Comparison of ENCODE assay signal across 10 mouse cellular contexts in the genomic region with DNA sequence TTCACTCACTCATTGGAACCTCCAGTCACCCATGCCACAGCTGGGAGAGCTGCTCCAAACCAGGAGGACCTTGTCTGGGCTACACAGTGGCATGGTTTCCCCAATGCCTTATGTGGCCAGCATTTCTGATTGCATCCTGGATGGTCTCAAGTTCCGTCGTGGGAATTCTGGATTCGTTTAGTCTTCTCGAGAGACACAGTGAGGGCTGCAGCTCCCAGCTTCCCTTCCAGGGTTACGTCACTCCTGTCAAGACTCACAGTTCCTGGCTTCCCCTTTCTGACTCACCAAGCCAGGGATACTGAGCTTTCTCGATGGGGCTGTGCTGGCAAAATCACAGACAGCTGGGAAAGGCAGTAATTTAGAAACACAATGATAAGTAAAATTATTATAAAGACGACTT. TPM values are rescaled to one million over a fixed set of nuclear protein-coding genes. Genes with fewer than 3 reads are reported as not detected.
A peak's percentile ranks its signal among the peaks of the same experiment; 100 is the strongest.
DNase-seq lines count a peak whose midpoint lies in the region; ATAC-seq and TF ChIP-seq lines count a peak whose summit lies in the region.
"Had no signal": no experiment of that assay in that cellular context is flagged by ENCODE, and none has a peak within 500 bp of the region (broad histone marks: within the 10 kb centered on the region; RNA-seq: fewer than 3 reads in every experiment).

No protein-coding gene starts in this region.

- no peak overlapping the region for H3K27ac ChIP-seq in midbrain, postnatal 0 days (ENCODE audit: low read depth, low read length)

- H3K4me1 ChIP-seq in midbrain, postnatal 0 days (ENCODE audit: insufficient read depth, low read length): no peaks in the 10 kb centered on the region

- no peak overlapping the region for H3K4me2 ChIP-seq in midbrain, postnatal 0 days (ENCODE audit: low read depth, low read length, poor library complexity, severe bottlenecking)

- TF ChIP-seq CTCF in midbrain, postnatal 0 days (IDR thresholded peaks at IDR 0.05): no peak

- no peak overlapping the region for H3K9ac ChIP-seq in midbrain, postnatal 0 days (replicated peaks; ENCODE audit: low read length, poor library complexity, severe bottlenecking)

- peak; percentile 63 for DNase-seq in gastrocnemius, adult 18-20 months (ENCODE audit: low spot score)
- no peak for DNase-seq in gastrocnemius, postnatal 10 days
- DNase-seq in Muller cell, postnatal 12 days (ENCODE audit: inconsistent ontology term): peak; percentile 73
- peak; percentile 33 to 38 for DNase-seq in gastrocnemius, adult 8-10 months (ENCODE audit: low spot score in 2 of 2)
- peak; percentile 55 for DNase-seq in heart, postnatal 4 days
- DNase-seq in kidney, adult 11 months: no peak
- no peak for DNase-seq in right cerebral cortex, postnatal 25 days
- DNase-seq in midbrain, postnatal 0 days (ENCODE audit: low spot score): no peak
- DNase-seq: cerebellum, adult 11 months; midbrain, embryonic 14.5 days had no signal

- ATAC-seq in midbrain, postnatal 0 days (ENCODE audit: low FRiP score): no peak

- no peaks in the 10 kb centered on the region for H3K9me3 ChIP-seq in midbrain, postnatal 0 days (ENCODE audit: low read length)

- no peak overlapping the region for H3K4me3 ChIP-seq in midbrain, postnatal 0 days (ENCODE audit: low read depth, low read length)

- H3K27me3 ChIP-seq in midbrain, postnatal 0 days (ENCODE audit: insufficient read depth, low read length): no peaks in the 10 kb centered on the region

- 42% methylated on average over 7 of the region's 7 CpGs for WGBS in midbrain, postnatal 0 days

- H3K36me3 ChIP-seq in midbrain, postnatal 0 days (ENCODE audit: insufficient read depth, low read length): no peaks in the 10 kb centered on the region; the same call in 1 of the 2 replicates

RNA-seq across cellular contexts. Expression of gene Abl1, which starts 54.0 kb away (rescaled TPM):
- total RNA-seq in gastrocnemius, adult 18-20 months (2021): 10 to 100 TPM; 22.1 to 26.1 TPM
- 10 to 100 TPM; 39.2 to 51.8 TPM for total RNA-seq in gastrocnemius, postnatal 10 days (2021)
- 10 to 100 TPM; 24.3 to 33.7 (median 26.4) TPM for total RNA-seq in gastrocnemius, adult 8-10 months (2022)
- 10 to 100 TPM; 80.1 to 90.6 TPM for total RNA-seq in heart, postnatal 4 days (2021)
- total RNA-seq in midbrain, postnatal 0 days (2014; rRNA removed): 44.9 and 50.1 TPM in 2 replicates
- polyA plus RNA-seq in midbrain, postnatal 0 days (2015; fragmentation: Nextera tagmentation; extraction: Ambion mirVana): 13.1 and 13.8 TPM in 2 replicates

Comparison
In these comparisons a context has a peak if more than half of its experiments do, and no peak if none do; other contexts are left out.
1. DNase-seq: peak in gastrocnemius, adult 18-20 months (single experiment), Muller cell, postnatal 12 days (single experiment), gastrocnemius, adult 8-10 months (2 of 2) and heart, postnatal 4 days (single experiment); none in gastrocnemius, postnatal 10 days (single experiment), kidney, adult 11 months (single experiment), right cerebral cortex, postnatal 25 days (single experiment) and midbrain, postnatal 0 days (single experiment).